Mouse (Mus musculus) embryonic facial prominence, embryonic 11.5 days (tissue): ENCODE results near the gene Dnajb3. TPM values are rescaled to one million over a fixed set of nuclear protein-coding genes. Genes with fewer than 3 reads are reported as not detected.

ENCODE experiments used
- ATAC-seq: fragments of 200-750 bp; cut with Nextera tagmentation; replicated peaks from 2 replicates; pipeline ENCODE4 v1.8.0; 2017; ENCODE audit warnings: low read depth; ENCODE audit not compliant: insufficient number of reproducible peaks, low FRiP score, low TSS enrichment
- DNase-seq: peaks from one replicate; pipeline ENCODE4 v3.0.0-alpha.2; 2015; ENCODE audit warnings: low spot score
- H3K27ac ChIP-seq: fragments of 300-500 bp; sonication (generic); replicated peaks from 2 replicates; pipeline ENCODE4 v1.5.1; 2014; ENCODE audit warnings: mild to moderate bottlenecking, low read depth, low read length, control low read depth
- H3K27me3 ChIP-seq: fragments of 300-500 bp; sonication (generic); 2 replicates; pipeline ENCODE4 v1.6.1; 2014; ENCODE audit warnings: mild to moderate bottlenecking, low read length, moderate library complexity, mixed read lengths; ENCODE audit not compliant: control insufficient read depth, insufficient read depth
- H3K36me3 ChIP-seq: fragments of 300-500 bp; sonication (generic); replicated peaks from 2 replicates; pipeline ENCODE4 v1.6.1; 2014; ENCODE audit warnings: low read depth, mild to moderate bottlenecking, low read length, moderate library complexity, mixed read lengths; ENCODE audit not compliant: control insufficient read depth, insufficient read depth
- H3K4me1 ChIP-seq: fragments of 300-500 bp; sonication (generic); 2 replicates; pipeline ENCODE4 v1.6.1; 2014; ENCODE audit warnings: low read length, mixed read lengths; ENCODE audit not compliant: control insufficient read depth, insufficient read depth
- H3K4me2 ChIP-seq: fragments of 300-500 bp; sonication (generic); 2 replicates; pipeline ENCODE4 v1.6.1; 2014; ENCODE audit warnings: low read depth, mild to moderate bottlenecking, control low read depth, low read length, moderate library complexity
- H3K4me3 ChIP-seq: fragments of 300-500 bp; sonication (generic); 2 replicates; pipeline ENCODE4 v1.5.1; 2014; ENCODE audit warnings: low read depth, low read length, control low read depth
- H3K9ac ChIP-seq: fragments of 300-500 bp; sonication (generic); replicated peaks from 2 replicates; pipeline ENCODE4 v1.6.1; 2014; ENCODE audit warnings: mild to moderate bottlenecking, control low read depth, low read length
- H3K9me3 ChIP-seq: fragments of 300-500 bp; sonication (generic); replicated peaks from 2 replicates; pipeline ENCODE4 v1.6.1; 2016; ENCODE audit warnings: mild to moderate bottlenecking, low read length, inconsistent platforms, mixed read lengths; ENCODE audit not compliant: control insufficient read depth
- WGBS: fragments of 180-500 bp; shearing (Covaris S2); extraction: QIAGEN DNeasy Blood & Tissue Kit; methylation state at CpG from one replicate; pipeline ENCODE4 v1.1.7; 2014; 5-methylcytosine and 5-hydroxymethylcytosine counted together
- polyA plus RNA-seq: library from polyadenylated mRNA; unstranded; fragments of >200 nt; fragmentation: Nextera tagmentation; extraction: Ambion mirVana; gene quantifications from 2 replicates; pipeline ENCODE4 v1.2.1, GENCODE M21; 2014

Dnajb3 gene
- polyA plus RNA-seq, 1 experiment from 2014 or later = 16.3 TPM

DNA sequence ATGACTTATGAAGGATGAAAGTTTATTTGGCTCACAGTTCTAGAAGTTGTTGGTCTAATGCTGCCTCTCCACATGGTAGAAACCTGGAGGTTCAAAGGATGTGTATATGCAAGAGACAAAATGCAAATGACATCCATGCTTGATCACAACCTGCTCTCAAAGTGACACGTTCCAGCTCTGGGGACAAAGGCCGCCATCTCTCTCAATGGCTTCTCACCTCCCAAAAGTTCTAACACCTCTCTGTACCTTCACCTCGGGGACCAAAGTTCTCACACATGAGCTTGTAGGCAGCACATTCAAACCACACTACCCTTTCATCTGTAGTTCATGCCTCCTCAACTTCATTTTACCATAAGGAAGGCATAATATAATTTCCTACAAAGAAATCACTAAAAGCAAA, 12.0 kb upstream of the Dnajb3 start:
- Histone ChIP-seq H3K9me3 (peaks cover 39% of the 10 kb centered on the region), H3K27me3 (no peaks in the 10 kb centered on the region), H3K4me2 (no peak overlapping the region), H3K4me1 (no peaks in the 10 kb centered on the region), H3K9ac (no peak overlapping the region), H3K36me3 (no peaks in the 10 kb centered on the region), H3K4me3 (no peak overlapping the region), H3K27ac (no peak overlapping the region)
- 41% methylated on average over 3 of the region's 3 CpGs for WGBS
- ATAC-seq (no peak), DNase-seq (peak; percentile 2)

DNA sequence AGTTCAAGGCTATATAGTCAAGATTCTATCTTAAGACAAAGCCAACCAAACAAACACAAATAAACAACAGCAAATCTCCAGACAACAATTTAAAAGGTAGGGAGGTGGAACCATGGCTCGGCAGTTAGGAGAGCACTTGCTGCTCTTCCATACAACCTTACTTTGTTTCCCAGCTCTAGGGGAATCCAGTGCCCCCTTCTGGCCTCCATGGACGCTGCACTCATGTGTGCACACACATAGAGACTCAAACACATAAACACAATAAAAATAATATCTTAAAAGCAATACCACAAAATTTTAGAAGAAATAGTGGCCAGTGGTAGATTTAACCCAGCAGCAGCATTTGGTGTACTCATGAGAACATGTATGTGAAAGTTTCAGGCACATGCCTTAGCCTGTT, 11.6 kb upstream of the Dnajb3 start:
- Histone ChIP-seq H3K4me1 (no peaks in the 10 kb centered on the region), H3K9ac (no peak overlapping the region), H3K27me3 (no peaks in the 10 kb centered on the region), H3K36me3 (no peaks in the 10 kb centered on the region), H3K4me3 (no peak overlapping the region), H3K27ac (no peak overlapping the region), H3K9me3 (peaks cover 43% of the 10 kb centered on the region), H3K4me2 (no peak overlapping the region)
- DNase-seq = peak; percentile 0
- 62% methylated on average over 2 of the region's 2 CpGs for WGBS
- ATAC-seq = no peak

DNA sequence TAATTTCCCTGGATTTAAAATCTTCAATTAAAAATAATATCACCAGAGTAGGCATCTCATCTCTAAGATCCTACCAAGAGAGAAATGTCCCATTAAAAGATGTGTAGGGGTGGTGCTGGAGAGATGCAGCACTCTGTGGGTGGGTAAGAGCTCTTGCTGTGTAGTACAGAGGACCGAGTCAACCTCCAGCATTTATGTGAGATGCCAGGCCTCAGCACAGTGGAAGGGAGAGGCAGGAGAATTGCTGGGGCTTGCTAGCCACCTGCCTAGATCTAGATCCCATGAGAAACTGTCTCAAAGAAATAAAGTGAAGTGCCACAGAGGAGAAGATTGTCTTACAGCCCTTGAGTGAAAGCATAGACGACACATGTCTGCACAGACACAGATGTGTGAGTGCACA, 11.0 kb upstream of the Dnajb3 start:
- ATAC-seq = no peak
- Histone ChIP-seq H3K4me3 (no peak overlapping the region), H3K4me1 (no peaks in the 10 kb centered on the region), H3K9me3 (peaks cover 49% of the 10 kb centered on the region), H3K27me3 (no peaks in the 10 kb centered on the region), H3K27ac (no peak overlapping the region), H3K4me2 (no peak overlapping the region), H3K36me3 (no peaks in the 10 kb centered on the region), H3K9ac (no peak overlapping the region)
- WGBS = 55% methylated on average over 2 of the region's 2 CpGs
- peak; percentile 0 for DNase-seq

DNA sequence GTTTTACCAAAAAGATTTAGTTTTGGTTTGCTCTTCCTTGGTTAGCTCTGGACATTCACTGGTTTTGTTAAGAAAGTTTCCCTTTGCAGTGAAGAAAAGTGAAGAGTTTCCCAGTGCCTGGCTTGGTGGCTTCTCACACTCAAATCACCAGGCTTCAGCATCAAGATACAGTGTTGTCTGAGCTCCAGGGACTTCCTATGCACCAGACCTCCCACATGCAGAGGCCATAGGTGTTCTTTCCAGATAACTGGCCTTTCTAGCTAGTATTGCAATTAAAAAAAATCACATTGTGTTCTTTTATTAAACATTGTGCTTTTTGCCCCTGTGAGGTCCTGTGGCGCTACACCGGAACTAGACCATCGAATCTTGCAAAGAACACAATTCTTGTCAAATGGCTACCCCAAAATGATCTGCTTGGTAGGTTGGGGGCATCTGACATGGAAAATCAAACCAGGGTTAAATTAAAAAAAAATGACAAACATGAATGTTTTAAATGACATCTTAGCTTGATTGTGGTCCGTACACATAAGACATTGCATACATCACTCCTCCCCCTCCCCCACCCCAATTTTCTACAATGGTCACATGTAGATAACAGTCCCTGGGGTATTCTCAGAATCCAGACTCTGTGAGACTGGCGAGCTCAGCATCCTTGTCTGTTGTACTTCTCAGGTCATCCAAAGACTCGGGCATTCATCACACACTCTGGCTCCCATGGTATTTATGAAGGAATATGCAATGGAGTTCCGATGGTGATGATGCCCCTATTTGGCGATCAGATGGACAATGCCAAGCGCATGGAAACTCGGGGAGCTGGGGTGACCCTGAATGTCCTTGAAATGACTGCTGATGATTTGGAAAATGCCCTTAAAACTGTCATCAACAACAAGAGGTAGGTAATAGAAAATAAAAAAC, 10.1 kb upstream of the Dnajb3 start:
- ATAC-seq = 0 out of 2 replicates have a peak, but pooled peaks have one; percentile 5
- no peak overlapping the region for H3K4me3 ChIP-seq

DNA sequence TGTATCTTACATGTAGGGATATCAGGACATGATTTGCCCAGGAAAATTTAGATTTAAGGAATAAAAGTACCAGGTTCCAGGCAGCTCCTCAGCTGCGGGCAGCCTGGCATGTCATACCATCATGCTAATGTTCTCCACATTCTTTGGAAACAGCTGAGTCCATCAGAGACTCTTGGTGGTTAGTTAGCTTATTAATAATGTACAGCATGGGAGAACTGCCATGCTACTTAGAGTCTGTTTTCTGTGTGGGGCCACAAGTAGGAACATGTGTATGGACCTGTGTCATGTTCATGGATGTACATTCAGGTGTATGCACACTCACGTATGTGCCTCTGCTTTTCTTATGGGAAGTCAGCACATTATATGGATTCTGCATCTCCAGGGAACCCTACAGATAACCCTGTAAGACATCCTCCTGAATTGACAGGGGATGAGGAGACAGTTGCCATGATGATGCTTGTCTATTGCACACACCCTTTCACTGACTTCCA, 8.9 kb upstream of the Dnajb3 start:
- H3K36me3 ChIP-seq = no peaks in the 10 kb centered on the region
- peaks cover 52% of the 10 kb centered on the region for H3K9me3 ChIP-seq
- WGBS = 76% methylated on average over 2 of the region's 2 CpGs
- no peak overlapping the region for H3K4me2 ChIP-seq
- ATAC-seq = no peak
- H3K9ac ChIP-seq = no peak overlapping the region
- H3K4me1 ChIP-seq = no peaks in the 10 kb centered on the region
- H3K27me3 ChIP-seq = no peaks in the 10 kb centered on the region
- H3K4me3 ChIP-seq = no peak overlapping the region
- no peak for DNase-seq
- no peak overlapping the region for H3K27ac ChIP-seq

More for the DNA sequence above, 10.1 kb upstream of the Dnajb3 start:
- Histone ChIP-seq H3K4me1 (no peaks in the 10 kb centered on the region), H3K9me3 (peaks cover 52% of the 10 kb centered on the region), H3K27ac (no peak overlapping the region), H3K4me2 (no peak overlapping the region), H3K27me3 (no peaks in the 10 kb centered on the region), H3K9ac (no peak overlapping the region), H3K36me3 (no peaks in the 10 kb centered on the region)
- 73% methylated on average over 10 of the region's 10 CpGs for WGBS
- peak; percentile 6 for DNase-seq

DNA sequence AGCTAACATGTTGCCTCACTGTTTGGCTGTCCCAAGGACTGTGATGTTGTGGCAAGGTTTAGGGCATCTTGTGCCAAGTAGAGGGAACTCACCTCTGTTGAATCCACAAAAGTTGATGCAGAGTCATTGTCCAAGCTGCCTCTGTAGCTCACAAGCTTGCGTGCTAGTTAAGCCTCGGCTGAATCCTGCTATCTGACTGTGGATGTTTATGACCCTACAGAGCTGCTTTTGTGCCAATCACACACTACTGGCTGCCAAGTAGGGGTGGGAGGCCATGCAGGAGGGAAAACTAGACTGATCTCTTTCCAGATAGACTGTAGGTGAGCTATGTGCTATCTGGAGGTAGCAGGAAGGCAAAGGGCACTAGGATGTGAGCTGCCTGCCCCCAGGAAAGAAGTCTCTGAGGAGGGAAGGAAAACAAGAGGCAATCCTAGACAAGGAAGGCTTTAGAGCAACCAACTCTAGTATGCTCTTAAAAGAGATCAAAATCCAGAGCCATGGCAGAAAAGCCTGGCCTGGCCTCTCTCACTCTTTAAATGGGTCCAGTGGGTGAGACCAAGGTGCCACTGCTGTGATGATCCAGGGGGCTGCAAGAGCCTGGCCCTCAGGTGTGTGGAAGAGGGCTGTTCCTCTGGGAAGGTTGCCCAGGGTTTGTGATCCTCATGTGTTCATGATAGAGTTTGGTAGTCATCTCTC, 8.3 kb upstream of the Dnajb3 start:
- Histone ChIP-seq H3K4me2 (no peak overlapping the region), H3K4me3 (no peak overlapping the region), H3K27me3 (no peaks in the 10 kb centered on the region), H3K36me3 (no peaks in the 10 kb centered on the region), H3K27ac (no peak overlapping the region), H3K9me3 (peaks cover 52% of the 10 kb centered on the region), H3K9ac (no peak overlapping the region), H3K4me1 (no peaks in the 10 kb centered on the region)
- ATAC-seq = peak; percentile 16
- 79% methylated on average over 2 of the region's 2 CpGs for WGBS
- peak; percentile 11 for DNase-seq

DNA sequence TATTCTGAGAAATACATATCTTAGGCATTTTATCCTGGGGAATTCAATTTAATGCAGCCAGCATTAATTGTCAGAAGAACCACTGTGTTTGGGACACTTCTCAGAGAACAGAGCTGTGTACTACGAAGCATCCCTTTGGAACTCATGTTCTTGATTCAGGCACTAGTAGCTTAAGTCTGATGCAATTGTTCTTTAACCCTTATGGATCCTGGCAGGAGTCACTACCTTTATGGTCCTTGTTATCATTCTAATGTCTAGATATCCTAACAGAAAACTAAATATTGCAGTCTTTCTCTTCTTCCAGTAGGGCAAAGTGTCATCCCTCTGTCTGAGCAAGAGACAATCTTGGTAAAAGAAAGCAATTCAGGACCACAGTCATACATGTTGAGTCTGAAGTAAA, 7.5 kb upstream of the Dnajb3 start:
- Histone ChIP-seq H3K36me3 (no peaks in the 10 kb centered on the region), H3K27me3 (no peaks in the 10 kb centered on the region), H3K9ac (no peak overlapping the region), H3K4me3 (no peak overlapping the region), H3K4me1 (no peaks in the 10 kb centered on the region), H3K4me2 (no peak overlapping the region), H3K9me3 (peaks cover 52% of the 10 kb centered on the region), H3K27ac (no peak overlapping the region)
- DNase-seq (no peak), ATAC-seq (no peak)
- WGBS = 84% methylated on average over 1 of the region's 1 CpGs
